29 mouse cellular contexts compared by ENCODE assay signal in genomic region chr2:76695290-76695689, GRCm38 (mm10). TPM values are rescaled to one million over a fixed set of nuclear protein-coding genes. Genes with fewer than 3 reads are reported as not detected.
DNase-seq lines count a peak whose midpoint lies in the region; ATAC-seq and TF ChIP-seq lines count a peak whose summit lies in the region.
"Had no signal": no experiment of that assay in that cellular context is flagged by ENCODE, and none has a peak within 500 bp of the region (broad histone marks: within the 10 kb centered on the region; RNA-seq: fewer than 3 reads in every experiment).

No protein-coding gene starts in this region.

- ATAC-seq in lung, embryonic 14.5 days (ENCODE audit: insufficient read depth) = no peak; the same call in 1 of the 2 replicates
- ATAC-seq in hematopoietic stem cell, adult 5-6 weeks (replicated peaks in 1 of 2; ENCODE audit: insufficient read depth in 1 of 2, low FRiP score in 2 of 2, low TSS enrichment in 1 of 2, low read depth in 1 of 2, poor library complexity in 2 of 2, severe bottlenecking in 2 of 2) = peak; percentile 47 to 48; a peak in 3 of 4 replicates
- ATAC-seq: activated CD4-positive, CD25-positive, alpha-beta regulatory T cell, adult 4 months; forebrain, embryonic 14.5 days; inflammation-experienced regulatory T-cells, adult 6 months had no signal

- no peak overlapping the region for H3K27ac ChIP-seq in lung, embryonic 14.5 days (ENCODE audit: low read depth)
- H3K27ac ChIP-seq: hindbrain, embryonic 14.5 days; limb, embryonic 12.5 days; liver, embryonic 15.5 days; midbrain, embryonic 12.5 days had no signal

- no peak overlapping the region for H3K4me3 ChIP-seq in lung, embryonic 14.5 days (ENCODE audit: low read depth, low read length)
- H3K4me3 ChIP-seq: limb, embryonic 12.5 days; liver, embryonic 15.5 days; megakaryocyte, embryonic 14.5 days; midbrain, embryonic 12.5 days had no signal

- H3K9me3 ChIP-seq in lung, embryonic 14.5 days (ENCODE audit: low read depth, low read length) = no peaks in the 10 kb centered on the region
- H3K9me3 ChIP-seq: limb, embryonic 12.5 days; liver, embryonic 15.5 days; megakaryocyte, embryonic 14.5 days; midbrain, embryonic 12.5 days had no signal

- peaks cover 70% of the 10 kb centered on the region for H3K36me3 ChIP-seq in lung, embryonic 14.5 days (ENCODE audit: insufficient read depth)

- H3K9ac ChIP-seq in lung, embryonic 14.5 days = no peak overlapping the region
- H3K9ac ChIP-seq: hindbrain, embryonic 14.5 days; limb, embryonic 12.5 days; liver, embryonic 15.5 days; midbrain, embryonic 12.5 days had no signal

- no peaks in the 10 kb centered on the region for H3K4me1 ChIP-seq in lung, embryonic 14.5 days (ENCODE audit: insufficient read depth)
- H3K4me1 ChIP-seq: limb, embryonic 12.5 days; liver, embryonic 15.5 days; midbrain, embryonic 12.5 days had no signal

- no peaks in the 10 kb centered on the region for H3K27me3 ChIP-seq in lung, embryonic 14.5 days (ENCODE audit: insufficient read depth, low read length)
- H3K27me3 ChIP-seq: CH12.LX; limb, embryonic 12.5 days; liver, embryonic 15.5 days; megakaryocyte, embryonic 14.5 days; midbrain, embryonic 12.5 days had no signal

- no peak overlapping the region for H3K4me2 ChIP-seq in lung, embryonic 14.5 days
- H3K4me2 ChIP-seq: hindbrain, embryonic 14.5 days; limb, embryonic 12.5 days; liver, embryonic 15.5 days; midbrain, embryonic 12.5 days had no signal

- TF ChIP-seq CTCF in lung, embryonic 14.5 days (IDR thresholded peaks at IDR 0.05; ENCODE audit: low read depth) = no peak

- peak; percentile 40 for DNase-seq in kidney, adult 11 months
- DNase-seq in kidney, postnatal 4 days = no peak
- DNase-seq in lung, embryonic 14.5 days = peak; percentile 25
- DNase-seq in lung, postnatal 14 days = no peak
- DNase-seq in lung, postnatal 36 days = peak; percentile 56
- DNase-seq in neural tube, embryonic 10.5 days (ENCODE audit: extremely low spot score, low spot score) = no peak
- DNase-seq: adrenal gland, adult 8-10 months; cerebellum, adult 11 months; cerebellum, adult 9-10 months; cerebellum, postnatal 36 days; gastrocnemius, postnatal 25 days; heart, postnatal 4 days; thymus, postnatal 4 days had no signal

- WGBS in lung, embryonic 14.5 days = 62% methylated on average over 6 of the region's 6 CpGs

RNA-seq across cellular contexts. Expression of gene Plekha3, which starts 20.2 kb away (rescaled TPM):
- 13.8 and 14.1 TPM in 2 replicates for polyA plus RNA-seq in lung, embryonic 14.5 days (2014; fragmentation: Nextera tagmentation; extraction: Ambion mirVana)
- total RNA-seq in hematopoietic stem cell, adult 5-6 weeks (2017) = 25.3 and 28.1 TPM in 2 replicates

RNA-seq across cellular contexts. Expression of gene Fkbp7, which starts 22.4 kb away (rescaled TPM):
- polyA plus RNA-seq in lung, embryonic 14.5 days (2014; fragmentation: Nextera tagmentation; extraction: Ambion mirVana) = 69.0 and 72.8 TPM in 2 replicates
- 15.5 and 16.3 TPM in 2 replicates for total RNA-seq in hematopoietic stem cell, adult 5-6 weeks (2017)

RNA-seq across cellular contexts. Expression of gene Pjvk, which starts 47.0 kb away (rescaled TPM):
- 0.78 and 0.88 TPM in 2 replicates for polyA plus RNA-seq in lung, embryonic 14.5 days (2014; fragmentation: Nextera tagmentation; extraction: Ambion mirVana)
- total RNA-seq in hematopoietic stem cell, adult 5-6 weeks (2017) = not detected in 2 replicates
- total RNA-seq: adrenal gland, adult 8-10 months; CH12.LX; ES-E14; gastrocnemius, adult 18-20 months; gastrocnemius, postnatal 25 days; heart, postnatal 4 days; left cerebral cortex, adult 18-20 months; left cerebral cortex, postnatal 14 days; liver, adult 2 months had no signal
- polyA plus RNA-seq: activated CD4-positive, CD25-positive, alpha-beta regulatory T cell, adult 4 months; inflammation-experienced regulatory T-cells, adult 6 months; liver, adult 2 months; liver, embryonic 15.5 days; small intestine, adult 2 months had no signal

RNA-seq across cellular contexts. Expression of gene Prkra, which starts 47.5 kb away (rescaled TPM):
- 77.3 and 79.4 TPM in 2 replicates for polyA plus RNA-seq in lung, embryonic 14.5 days (2014; fragmentation: Nextera tagmentation; extraction: Ambion mirVana)
- total RNA-seq in hematopoietic stem cell, adult 5-6 weeks (2017) = 11.9 and 17.6 TPM in 2 replicates

Comparison
In these comparisons a context has a peak if more than half of its experiments do, and no peak if none do; other contexts are left out.
1. DNase-seq: peak in kidney, adult 11 months (single experiment), lung, embryonic 14.5 days (single experiment) and lung, postnatal 36 days (single experiment); none in kidney, postnatal 4 days (0 of 2), lung, postnatal 14 days (single experiment) and neural tube, embryonic 10.5 days (single experiment).